Mouse (Mus musculus): ENCODE data around the gene Usp20. TPM values are rescaled to one million over a fixed set of nuclear protein-coding genes. Genes with fewer than 3 reads are reported as not detected.
A peak's percentile ranks its signal among the peaks of the same experiment; 100 is the strongest.
"Not testable (repeated sequence)": the region's sequence is repeated elsewhere in the genome, so short reads cannot be mapped to it uniquely, and the experiment has no call there.

The Usp20 gene
- 45.1 and 47.0 TPM in 2 replicates for polyA plus RNA-seq (2012; rRNA removed)

DNA sequence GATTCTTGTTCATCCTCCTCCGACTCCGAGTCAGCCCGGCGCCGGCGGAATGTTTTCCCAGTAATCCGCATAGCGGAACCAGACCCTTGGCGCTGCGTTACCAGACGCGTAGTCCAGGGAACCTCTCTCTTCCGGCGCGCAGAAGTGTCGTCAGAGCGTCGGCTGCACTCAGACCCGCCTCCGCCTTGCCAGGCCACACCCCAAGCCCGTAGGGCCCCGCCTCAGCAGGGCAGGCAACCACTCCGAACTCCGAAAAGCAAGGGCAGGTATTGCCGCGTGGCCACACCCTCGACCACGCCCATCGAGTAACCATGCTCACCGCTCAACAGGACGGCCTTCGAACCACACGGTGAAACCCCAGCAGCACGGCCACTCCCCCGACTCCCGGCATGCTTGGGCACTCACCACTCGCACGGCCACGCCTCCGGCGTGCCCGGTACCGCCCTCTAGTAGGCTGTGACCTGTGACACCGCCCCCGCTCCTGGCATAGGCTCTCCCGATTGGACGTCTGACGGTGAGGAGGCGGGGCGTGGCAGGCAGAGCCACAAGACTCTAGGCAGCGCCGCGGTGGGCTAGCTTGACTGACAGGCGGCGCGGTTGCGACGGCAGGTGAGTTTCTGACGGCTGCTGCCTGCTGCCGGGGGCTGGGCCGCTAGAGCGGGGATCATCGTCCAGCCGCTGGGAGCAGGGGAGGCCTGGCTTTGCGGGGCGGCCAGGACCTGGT lies at the start of gene Usp20, which contains the start of gene BC005624:
Gene Usp20 (plus strand): TSS at position 490 of the 724 bp plus-strand sequence.
Gene BC005624 (minus strand): TSS at position 412 of the 724 bp plus-strand sequence.
- DNase-seq (ENCODE audit: low read depth), result peak; percentile 97

DNA sequence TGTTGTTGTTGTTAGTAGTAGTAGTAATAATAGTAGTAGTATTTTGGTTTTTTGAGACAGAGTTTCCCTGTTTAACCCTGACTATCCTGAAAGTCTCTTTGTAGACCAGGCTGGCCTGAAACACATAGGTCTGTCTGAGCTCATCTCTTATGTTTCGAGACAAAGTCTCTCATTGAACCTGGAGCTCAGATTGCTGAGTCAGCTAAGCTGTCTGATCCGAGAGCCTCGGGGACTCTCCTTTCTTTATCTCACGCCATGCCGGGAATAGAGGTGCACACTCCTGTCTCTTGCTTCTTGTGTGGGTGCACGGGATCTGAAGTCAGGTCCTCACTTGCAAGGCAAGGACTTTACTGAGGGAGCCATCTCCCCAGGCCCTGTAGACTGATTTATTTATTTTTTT lies 49.0 kb upstream of the Usp20 start:
- DNase-seq (ENCODE audit: low read depth), result no peak

DNA sequence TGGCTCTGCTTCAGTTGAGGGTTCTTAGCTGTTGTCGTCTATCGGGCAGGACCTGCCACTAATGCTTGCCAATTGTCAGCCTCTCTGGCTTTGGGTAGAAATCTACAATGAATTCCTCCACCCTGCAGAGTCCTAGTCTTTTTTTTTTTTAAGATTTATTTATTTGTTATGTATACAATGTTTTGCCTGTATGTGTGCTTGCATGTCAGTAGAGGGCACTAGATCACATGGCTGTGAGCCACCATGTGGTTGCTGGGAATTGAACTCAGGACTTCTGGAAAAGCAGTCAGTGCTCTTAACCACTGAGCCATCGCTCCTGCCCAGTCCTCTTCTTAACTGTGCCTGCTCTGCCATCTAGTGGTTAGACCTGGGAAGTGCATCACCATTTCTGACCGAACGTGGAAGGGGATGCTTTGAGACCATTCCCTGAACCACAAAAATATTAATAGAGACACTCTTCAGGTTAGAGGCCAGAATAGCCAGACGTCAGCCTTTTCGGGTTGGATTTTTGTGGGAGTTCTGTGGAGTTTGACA lies 48.1 kb upstream of the Usp20 start:
- DNase-seq (ENCODE audit: low read depth), result no peak

DNA sequence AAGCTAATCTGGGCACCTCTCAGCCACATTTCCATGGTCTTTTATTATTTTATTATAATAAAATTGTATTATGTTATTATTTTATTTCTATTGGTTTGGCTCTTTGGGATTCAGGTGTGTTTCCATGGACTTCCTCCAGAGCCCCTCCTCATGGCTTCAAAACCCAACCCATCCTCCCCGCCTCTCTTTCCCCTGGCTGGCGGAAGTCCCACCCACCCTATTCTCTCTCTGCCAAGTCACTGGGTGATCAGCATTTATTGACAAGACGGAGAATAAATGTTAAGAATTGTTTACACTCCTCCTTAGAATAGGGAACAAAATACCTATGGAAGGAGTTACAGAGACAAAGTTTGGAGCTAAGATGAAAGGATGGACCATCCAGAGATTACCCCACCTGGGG lies 45.3 kb upstream of the Usp20 start:
- no peak for DNase-seq (ENCODE audit: low read depth)

DNA sequence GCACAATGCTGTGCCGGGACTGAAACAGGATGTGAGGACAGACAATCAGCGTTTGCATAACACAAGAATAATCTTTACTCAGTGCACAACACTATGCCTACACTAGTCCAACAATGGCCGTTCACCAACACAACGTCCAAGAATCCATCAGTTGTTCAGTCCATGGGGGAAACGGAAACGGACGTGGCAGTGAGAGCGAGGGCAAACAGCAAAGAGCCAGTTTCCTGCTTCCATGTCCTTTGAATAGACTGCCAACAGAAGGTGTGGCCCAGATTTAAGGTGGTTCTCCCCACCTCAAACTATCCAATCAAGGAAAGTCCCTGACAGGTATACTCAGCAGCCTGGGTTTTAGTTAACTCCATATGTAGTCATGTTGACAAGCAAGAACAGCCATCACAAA lies 44.3 kb upstream of the Usp20 start:
- no peak for DNase-seq (ENCODE audit: low read depth)

DNA sequence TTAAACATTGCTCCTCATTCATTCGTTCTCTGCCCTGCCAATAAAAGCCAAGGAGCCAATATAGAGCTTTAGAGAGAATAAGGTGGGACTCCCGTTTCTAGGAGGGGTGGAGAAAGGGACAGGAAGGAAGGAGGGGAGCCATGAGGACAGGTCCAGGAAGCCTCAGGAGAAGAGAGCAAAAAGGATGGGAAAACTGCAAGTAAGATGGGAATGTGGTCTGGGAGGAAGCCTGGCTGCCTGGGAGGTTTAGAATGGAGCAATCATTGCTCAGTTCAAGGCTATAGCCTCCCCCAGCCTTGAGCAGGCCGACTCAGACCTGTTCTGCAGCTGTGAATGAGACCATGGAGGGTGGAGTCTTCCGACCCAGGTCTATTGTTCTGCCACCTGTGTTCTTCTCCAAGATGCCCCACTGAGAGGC lies 43.5 kb upstream of the Usp20 start:
- no peak for DNase-seq (ENCODE audit: low read depth)

DNA sequence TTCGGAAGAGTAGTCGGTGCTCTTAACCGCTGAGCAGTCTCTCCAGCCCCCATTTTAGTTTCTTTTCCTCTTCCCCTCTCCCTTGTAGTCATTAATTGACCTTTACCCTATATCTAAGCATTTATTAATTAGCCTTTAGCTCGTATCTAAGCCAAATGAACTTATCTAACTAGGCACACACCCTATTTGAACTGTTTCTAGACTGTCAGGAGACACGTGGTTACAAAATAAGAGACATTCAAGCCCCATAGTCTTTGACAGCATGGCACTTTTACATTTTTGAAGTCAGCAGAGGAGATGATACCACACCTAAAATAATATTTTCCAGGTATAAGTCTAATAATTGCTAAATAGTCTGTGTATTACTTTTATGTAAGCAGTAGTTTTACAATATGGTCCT lies 40.5 kb upstream of the Usp20 start:
- no peak for DNase-seq (ENCODE audit: low read depth)

DNA sequence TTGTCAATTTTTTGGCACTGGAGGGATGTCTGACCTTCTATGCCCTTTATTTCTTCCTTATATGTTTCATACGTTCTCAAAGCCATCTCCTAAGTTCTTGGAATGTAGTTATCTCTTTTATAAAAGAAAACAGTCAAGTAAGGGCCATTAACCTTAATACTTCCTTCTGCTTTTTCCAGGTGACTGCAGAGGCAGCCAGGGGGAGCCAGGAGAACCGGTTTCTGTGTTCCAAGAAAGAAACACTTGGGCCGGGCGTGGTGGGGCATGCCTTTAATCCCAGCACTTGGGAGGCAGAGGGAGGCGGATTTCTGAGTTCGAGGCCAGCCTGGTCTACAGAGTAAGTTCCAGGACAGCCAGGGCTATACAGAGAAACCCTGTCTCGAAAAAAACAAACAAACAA lies 40.0 kb upstream of the Usp20 start:
- DNase-seq (ENCODE audit: low read depth), result not testable (repeated sequence)

DNA sequence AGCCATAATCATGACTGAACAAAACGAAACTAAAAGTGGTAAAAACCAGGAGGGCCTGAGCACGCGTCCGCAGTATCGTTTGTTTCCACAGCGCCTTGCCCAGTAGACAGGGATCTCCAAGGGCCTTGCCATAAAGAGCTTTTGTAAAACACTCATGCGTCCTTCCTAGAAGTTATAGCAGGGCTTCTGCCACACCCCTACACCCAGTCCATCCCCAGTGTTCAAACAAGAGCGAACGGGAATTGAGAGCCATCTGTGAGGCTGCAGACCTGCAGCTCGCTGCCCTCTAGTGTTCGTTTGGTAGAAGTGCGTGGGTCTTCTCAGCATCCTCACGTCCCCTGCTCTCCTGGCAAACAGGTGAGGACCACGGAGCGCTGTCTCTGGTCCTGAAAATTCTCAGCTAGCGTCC lies 39.5 kb upstream of the Usp20 start:
- no peak for DNase-seq (ENCODE audit: low read depth)

DNA sequence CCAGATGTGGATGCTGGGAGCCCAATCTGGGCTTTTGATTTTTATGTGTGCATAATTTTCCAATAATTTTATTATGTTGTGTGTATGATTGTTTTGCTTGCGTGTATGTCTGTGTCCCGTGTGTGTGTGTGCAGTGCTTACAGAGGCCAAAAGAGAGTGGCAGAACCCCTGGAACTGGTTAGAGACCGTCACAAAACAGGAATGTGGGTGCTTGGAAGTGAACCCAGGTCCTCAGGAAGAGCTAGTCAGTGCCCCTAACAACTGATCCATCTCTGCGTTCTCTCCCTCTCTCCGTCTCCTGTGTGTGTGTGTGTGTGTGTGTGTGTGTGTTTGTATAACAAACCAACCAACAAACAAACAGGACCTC lies 29.6 kb upstream of the Usp20 start:
- no peak for DNase-seq (ENCODE audit: low read depth)

DNA sequence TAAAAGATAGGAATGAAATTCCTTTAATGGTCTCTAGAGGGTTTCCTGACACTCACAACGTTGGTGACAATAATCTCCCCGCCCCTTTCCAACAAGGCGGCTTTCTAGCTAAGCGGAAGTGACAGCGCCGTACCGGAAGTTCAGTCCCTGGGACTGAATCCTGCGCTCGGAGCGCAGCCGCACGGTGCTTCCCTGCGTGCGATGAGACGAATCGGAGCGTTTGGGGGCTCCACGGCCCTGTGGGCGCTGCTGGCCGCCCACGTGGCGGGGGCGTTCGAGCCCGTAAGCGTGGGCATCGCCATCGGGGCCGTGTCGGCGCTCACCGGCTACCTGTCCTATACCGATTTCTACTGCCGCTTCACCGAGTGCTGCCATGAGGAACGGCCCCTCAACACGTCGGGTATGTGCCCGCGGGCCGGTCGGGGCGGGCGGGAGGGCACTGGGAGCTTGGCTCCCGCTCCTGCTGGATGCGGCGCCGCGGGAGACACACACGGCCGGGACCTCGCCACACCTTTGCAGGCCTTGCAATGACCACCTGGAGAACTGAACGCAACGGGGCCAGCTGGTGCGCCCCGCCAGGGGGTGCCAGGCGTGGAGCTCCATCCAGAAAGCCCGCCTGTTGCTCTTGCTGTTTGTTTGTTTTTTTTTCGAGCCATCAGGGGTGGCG lies 29.1 kb upstream of the Usp20 start, which contains the start of gene Tor1b:
Gene Tor1b (plus strand): TSS at position 136 of the 667 bp plus-strand sequence.
- DNase-seq (ENCODE audit: low read depth), result no peak

DNA sequence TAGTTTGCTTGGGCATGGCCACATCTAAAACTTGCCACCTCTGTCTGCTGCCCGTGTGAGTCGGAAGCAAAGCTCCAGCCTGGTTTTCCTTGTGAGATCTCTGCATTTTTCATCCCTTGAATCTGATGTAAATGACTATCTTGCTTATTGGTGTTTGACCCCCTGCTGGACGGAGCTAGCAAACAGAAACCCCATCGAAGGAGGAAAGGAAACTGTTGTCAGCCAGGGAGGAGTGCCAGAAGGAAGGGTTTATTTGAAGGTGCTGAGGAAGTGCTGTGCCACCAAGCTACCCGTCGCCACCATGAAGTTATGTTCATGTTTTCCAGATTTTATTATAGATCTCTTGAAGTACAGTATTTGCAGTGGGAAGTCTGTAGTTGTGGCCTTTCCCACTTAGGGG lies 27.3 kb upstream of the Usp20 start:
- no peak for DNase-seq (ENCODE audit: low read depth)

DNA sequence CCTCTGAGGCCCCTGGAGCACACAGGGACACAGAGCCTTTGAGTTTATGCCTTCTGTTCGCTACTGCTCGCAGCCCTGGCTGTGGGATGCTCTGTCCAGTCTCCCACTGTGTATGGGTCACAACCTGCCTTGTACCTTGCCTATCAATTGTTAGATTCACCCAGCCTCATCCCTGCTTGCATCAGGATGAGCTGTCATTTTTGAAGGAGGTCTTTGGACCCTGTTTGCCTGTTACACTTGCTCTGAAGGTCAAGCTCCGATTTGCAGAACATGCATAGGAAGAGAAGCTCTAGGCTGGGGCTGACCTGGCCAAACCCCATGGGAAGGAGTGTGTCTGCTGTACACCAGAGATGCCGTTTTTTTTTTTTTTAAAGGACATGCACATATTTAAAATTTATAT lies 24.6 kb upstream of the Usp20 start:
- no peak for DNase-seq (ENCODE audit: low read depth)

DNA sequence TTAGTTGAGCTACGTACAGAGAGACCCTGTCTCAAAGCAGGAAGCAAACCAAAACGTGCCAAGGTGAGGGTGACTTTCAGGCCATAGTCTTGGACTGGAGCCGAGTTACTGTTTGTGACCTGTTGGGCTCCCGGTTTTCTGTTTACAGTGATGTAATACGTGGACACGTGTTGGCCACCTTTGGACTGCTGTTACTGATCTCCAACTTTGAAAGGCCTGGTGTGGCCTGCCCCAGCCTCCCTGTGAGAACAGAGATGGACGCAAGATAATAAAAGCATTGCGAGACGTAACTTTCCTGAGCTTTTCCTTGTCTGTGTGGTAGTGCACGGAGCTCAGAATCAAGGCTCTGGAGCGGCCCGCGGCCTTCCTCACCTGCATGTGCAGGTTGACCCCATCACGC lies 23.4 kb upstream of the Usp20 start:
- DNase-seq (ENCODE audit: low read depth), result no peak

DNA sequence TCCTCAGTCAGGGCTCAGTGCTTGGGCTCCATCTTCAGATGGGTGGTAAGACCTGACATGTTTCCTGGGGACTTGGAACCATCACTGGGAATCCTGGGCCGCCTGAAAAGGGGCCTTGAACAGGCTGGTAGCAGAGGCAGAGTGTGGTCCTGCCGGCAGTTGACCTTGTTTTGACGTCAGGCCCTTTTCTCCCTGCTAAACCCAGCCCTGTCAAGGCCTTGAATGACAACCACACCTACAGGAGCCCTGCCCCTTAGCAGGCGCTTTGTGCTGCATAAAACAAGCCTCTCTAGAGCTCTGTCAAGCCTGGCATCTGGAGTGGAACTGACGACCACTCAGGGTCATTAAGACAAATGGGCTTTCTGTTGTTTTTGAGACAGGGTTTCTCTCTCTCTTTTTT lies 22.2 kb upstream of the Usp20 start:
- DNase-seq (ENCODE audit: low read depth), result no peak

DNA sequence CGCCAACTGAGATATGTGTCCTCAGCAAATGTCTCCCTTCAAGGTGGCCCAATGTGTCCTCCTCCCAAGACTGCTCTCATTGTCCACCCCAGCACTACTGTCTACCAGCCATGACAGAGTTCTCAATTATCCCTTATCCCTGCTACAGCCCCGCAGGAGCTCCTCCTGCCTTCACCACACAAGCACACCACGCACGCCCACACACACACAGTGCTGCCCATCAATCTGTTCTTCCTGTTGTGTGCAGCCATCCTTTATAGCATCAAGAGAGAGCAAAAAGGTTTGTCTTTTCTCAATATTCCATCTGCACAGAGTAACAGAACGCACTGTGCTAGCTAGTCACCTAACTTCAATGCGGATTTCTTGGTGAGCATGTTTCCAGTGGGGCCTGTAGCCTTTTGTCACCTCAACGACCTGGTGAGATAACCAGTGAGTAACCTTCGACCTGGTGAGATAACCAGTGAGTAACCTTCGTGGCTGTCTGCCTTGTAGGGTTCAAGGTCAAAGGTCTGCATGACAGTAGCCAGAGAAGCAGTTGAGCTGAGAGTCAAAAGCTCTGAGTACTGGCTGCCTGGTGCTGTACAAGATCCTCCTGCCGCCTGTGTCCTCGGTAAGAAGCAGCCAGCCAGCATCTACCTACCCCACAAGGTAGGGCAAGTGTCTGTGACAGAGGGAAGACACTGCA lies 19.4 kb upstream of the Usp20 start:
- DNase-seq (ENCODE audit: low read depth), result no peak

DNA sequence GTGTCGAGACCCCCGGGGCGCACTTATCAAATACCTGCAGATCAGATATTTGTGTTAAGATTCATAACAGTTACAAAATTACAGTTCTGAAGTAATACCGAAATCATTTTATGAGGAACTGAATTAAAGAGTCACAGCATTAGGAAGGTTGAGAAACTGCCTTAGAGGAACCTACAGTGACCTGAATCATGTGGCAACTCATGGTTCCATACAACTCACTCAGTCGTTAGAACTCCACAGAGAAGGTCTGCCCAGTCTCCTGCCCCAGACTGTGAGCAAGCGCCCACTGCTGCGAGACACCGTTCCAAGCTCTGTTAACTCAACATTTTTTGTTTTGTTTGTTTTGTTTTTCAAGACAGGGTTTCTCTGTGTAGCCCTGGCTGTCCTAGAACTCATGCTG lies 16.5 kb upstream of the Usp20 start:
- no peak for DNase-seq (ENCODE audit: low read depth)

DNA sequence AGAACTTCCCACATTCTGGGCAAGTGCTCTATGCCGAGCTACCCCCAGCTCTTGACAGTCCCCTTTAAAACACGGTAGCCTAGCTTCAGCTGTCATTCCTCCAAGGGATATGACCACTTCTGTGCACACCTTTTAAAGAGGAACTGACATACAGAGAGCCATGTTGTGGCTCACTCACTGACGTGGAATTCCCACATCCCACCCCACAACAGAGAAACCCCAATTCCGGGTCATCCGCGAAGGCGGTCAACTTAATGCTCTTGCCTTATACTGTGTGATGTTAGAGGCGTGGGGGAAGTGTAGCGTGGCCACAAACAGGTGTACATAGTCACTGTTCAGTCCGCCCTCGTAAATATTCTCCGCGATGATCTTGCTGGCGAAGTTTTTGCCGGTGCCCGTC lies 15.3 kb upstream of the Usp20 start:
- no peak for DNase-seq (ENCODE audit: low read depth)

DNA sequence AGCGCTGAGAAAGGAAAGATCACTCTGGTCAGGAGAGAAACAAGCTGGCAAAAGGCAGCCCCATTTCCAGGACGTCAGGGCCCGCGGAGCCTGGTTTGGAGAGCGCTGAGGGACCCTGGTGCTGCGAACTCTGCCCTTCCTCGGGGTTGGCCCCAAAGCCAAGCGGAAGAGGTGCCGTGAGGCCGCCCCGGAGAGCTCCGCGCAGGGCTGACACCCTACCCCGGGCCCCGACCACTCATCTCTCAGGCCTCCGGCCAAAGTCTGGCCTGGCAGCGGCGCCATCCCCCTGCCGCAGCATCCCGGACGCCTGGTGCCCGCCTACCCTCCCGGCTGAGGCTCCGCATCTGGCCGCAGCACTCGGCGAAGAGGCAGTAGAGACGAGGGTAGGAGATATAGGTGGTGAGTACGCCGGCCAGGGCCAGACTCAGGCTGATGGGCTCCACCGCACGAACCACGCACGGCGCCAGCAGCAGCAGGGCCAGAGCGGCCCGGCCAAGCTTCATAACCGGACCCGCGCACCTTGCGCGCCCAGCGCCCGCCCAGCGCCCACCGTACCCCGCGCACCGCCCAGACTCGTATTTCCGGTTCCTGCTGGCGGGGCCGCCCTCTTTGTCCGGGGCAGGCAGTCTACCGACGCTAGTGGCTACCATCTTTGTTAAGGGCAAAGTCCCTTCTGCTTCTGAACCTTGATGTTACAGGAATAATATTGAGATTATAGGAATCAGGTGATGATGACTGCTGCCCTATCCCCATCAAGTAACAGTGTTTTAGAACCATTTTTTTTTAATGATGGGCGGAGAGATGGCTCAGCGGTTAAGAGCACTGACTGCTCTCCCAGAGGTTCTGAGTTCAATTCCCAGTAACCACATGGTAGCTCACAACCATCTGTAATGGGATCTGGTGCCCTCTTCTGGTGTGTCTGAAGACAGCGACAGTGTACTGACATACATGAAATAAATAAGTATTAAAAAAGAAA lies 14.4 kb upstream of the Usp20 start, which contains the start of gene Tor1a:
Gene Tor1a (minus strand): TSS at position 582 of the 976 bp plus-strand sequence.
- DNase-seq (ENCODE audit: low read depth), result no peak

DNA sequence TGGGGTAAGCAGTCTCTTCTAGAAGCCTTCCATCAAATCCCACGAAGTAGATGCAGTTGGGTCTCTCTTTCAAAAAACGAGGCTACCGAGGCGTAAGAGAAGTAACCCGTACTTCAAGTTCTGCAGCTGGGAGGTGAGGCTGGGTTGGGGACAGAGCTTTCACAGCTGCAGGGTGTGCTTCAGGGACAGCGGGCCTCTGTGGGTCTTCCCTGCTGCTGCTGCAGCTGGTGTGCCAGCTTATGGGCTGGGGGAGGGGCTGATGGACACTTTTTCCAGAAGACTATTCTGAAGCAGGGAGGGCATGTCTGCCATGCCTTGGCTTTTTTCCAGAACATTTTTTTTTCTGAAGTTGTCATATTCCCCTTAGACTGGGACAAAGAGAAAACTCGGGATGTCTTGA lies 945 bp downstream of the Usp20 start:
- no peak for DNase-seq (ENCODE audit: low read depth)
